Mouse (Mus musculus) C2C12 (cell line): Measurements from ENCODE around the gene Atxn1. TPM values are rescaled to one million over a fixed set of nuclear protein-coding genes. Genes with fewer than 3 reads are reported as not detected.

ENCODE experiments used
- H3K27me3 ChIP-seq: one replicate; pipeline ENCODE4 v1.6.1; 2011; ENCODE audit not compliant: control insufficient read depth, insufficient read depth, insufficient read length
- H3K36me3 ChIP-seq: one replicate; pipeline ENCODE4 v1.6.1; 2011; ENCODE audit not compliant: control insufficient read depth, insufficient read depth
- H3K4me3 ChIP-seq: one replicate; pipeline ENCODE4 v1.5.1; 2011; ENCODE audit warnings: mild to moderate bottlenecking, control low read depth; ENCODE audit not compliant: poor library complexity, insufficient read depth, severe bottlenecking
- H3K79me2 ChIP-seq: one replicate; pipeline ENCODE4 v1.6.1; 2011; ENCODE audit not compliant: control insufficient read depth, insufficient read depth
- H3K79me3 ChIP-seq: one replicate; pipeline ENCODE4 v1.6.1; 2011; ENCODE audit warnings: low read depth, control low read depth
- H3ac ChIP-seq: one replicate; pipeline ENCODE3; 2011; ENCODE audit warnings: low read depth; ENCODE audit not compliant: control insufficient read depth, insufficient read length
- CEBPB ChIP-seq: IDR thresholded peaks from one replicate; pipeline ENCODE4 v1.6.1; 2011; ENCODE audit warnings: low read depth, mild to moderate bottlenecking, control low read depth, moderate library complexity
- CTCF ChIP-seq: IDR thresholded peaks from one replicate; pipeline ENCODE4 v1.5.1; 2011; ENCODE audit not compliant: control insufficient read depth, insufficient read depth, insufficient read length
- FOSL1 ChIP-seq: IDR thresholded peaks from one replicate; pipeline ENCODE4 v1.8.0; 2011; ENCODE audit warnings: mild to moderate bottlenecking, low read length; ENCODE audit not compliant: poor library complexity, insufficient read depth, severe bottlenecking
- MAX ChIP-seq: IDR thresholded peaks from one replicate; pipeline ENCODE4 v1.6.1; 2011; ENCODE audit warnings: mild to moderate bottlenecking, control low read depth
- MYOD1 ChIP-seq: IDR thresholded peaks from one replicate; pipeline ENCODE4 v1.6.1; 2011; ENCODE audit warnings: low read depth; ENCODE audit not compliant: control insufficient read depth, insufficient read length
- MYOG ChIP-seq: IDR thresholded peaks from one replicate; pipeline ENCODE4 v1.6.1; 2011; ENCODE audit not compliant: control insufficient read depth, insufficient read length; ENCODE audit errors: extremely low read depth
- USF1 ChIP-seq: IDR thresholded peaks from one replicate; pipeline ENCODE4 v1.6.1; 2011; ENCODE audit warnings: low read depth, mild to moderate bottlenecking, control low read depth, moderate library complexity
- polyA plus RNA-seq: library from polyadenylated mRNA; unstranded; fragments of >200 nt; fragmentation: generic; extraction: Trizol; gene quantifications from one replicate; pipeline ENCODE4 v1.2.1, GENCODE M21; 2012; ENCODE audit warnings: missing spikeins

Gene Atxn1
- polyA plus RNA-seq, 1 experiment, result 3.0 TPM

GRCm38 (mm10) chr13:45883791-45884238 is 81.0 kb downstream of the Atxn1 start:
- no peak for TF ChIP-seq MYOD1
- no peak for TF ChIP-seq MAX
- no peak for TF ChIP-seq FOSL1
- TF ChIP-seq MYOG, result no peak
- TF ChIP-seq CTCF, result no peak
- TF ChIP-seq CEBPB, result no peak
- no peak for TF ChIP-seq USF1
- H3K27me3 ChIP-seq, result no peaks in the 10 kb centered on the region

GRCm38 (mm10) chr13:45882976-45883440 is 81.8 kb downstream of the Atxn1 start:
- H3K79me3 ChIP-seq, result peaks cover 4% of the 10 kb centered on the region
- peaks cover 20% of the 10 kb centered on the region for H3K79me2 ChIP-seq
- no peak overlapping the region for H3ac ChIP-seq
- H3K4me3 ChIP-seq, result no peak overlapping the region
- H3K36me3 ChIP-seq, result no peaks in the 10 kb centered on the region
- no peak for TF ChIP-seq MYOD1
- no peaks in the 10 kb centered on the region for H3K27me3 ChIP-seq

More at GRCm38 (mm10) chr13:45883791-45884238, 81.0 kb downstream of the Atxn1 start:
- Histone ChIP-seq H3K79me2 (peaks cover 20% of the 10 kb centered on the region), H3K36me3 (no peaks in the 10 kb centered on the region), H3ac (no peak overlapping the region), H3K4me3 (no peak overlapping the region), H3K79me3 (peaks cover 4% of the 10 kb centered on the region)

- TF ChIP-seq FOSL1 (no peak), MYOG (no peak), MYOD1 (peak; percentile 77), MAX (no peak)
- Histone ChIP-seq H3K79me2 (peaks cover 14% of the 10 kb centered on the region), H3K36me3 (peaks cover 2% of the 10 kb centered on the region)
These were observed 84.3 kb downstream of the Atxn1 start for GRCm38 (mm10) chr13:45880543-45880845.

GRCm38 (mm10) chr13:45879746-45880542 is 84.9 kb downstream of the Atxn1 start:
- no peaks in the 10 kb centered on the region for H3K27me3 ChIP-seq
- no peak overlapping the region for H3ac ChIP-seq
- H3K36me3 ChIP-seq, result peaks cover 8% of the 10 kb centered on the region
- TF ChIP-seq MYOG (no peak), FOSL1 (no peak), USF1 (no peak), MAX (no peak), MYOD1 (no peak), CTCF (no peak), CEBPB (no peak)
- peaks cover 11% of the 10 kb centered on the region for H3K79me2 ChIP-seq
- peaks cover 2% of the 10 kb centered on the region for H3K79me3 ChIP-seq
- H3K4me3 ChIP-seq, result no peak overlapping the region

More at GRCm38 (mm10) chr13:45880543-45880845, 84.3 kb downstream of the Atxn1 start:
- Histone ChIP-seq H3K27me3 (no peaks in the 10 kb centered on the region), H3K4me3 (no peak overlapping the region), H3ac (no peak overlapping the region), H3K79me3 (peaks cover 2% of the 10 kb centered on the region)

- TF ChIP-seq USF1 (no peak), CTCF (no peak), MAX (no peak), MYOG (no peak), FOSL1 (no peak), MYOD1 (no peak), CEBPB (no peak)
- Histone ChIP-seq H3K27me3 (no peaks in the 10 kb centered on the region), H3K79me2 (no peaks in the 10 kb centered on the region)
These were observed 87.9 kb downstream of the Atxn1 start for GRCm38 (mm10) chr13:45876939-45877338.

GRCm38 (mm10) chr13:45876368-45876760 is 88.4 kb downstream of the Atxn1 start:
- H3K4me3 ChIP-seq, result no peak overlapping the region
- H3K79me3 ChIP-seq, result peaks cover 2% of the 10 kb centered on the region
- TF ChIP-seq CTCF (no peak), FOSL1 (no peak), MYOG (no peak), USF1 (no peak), MAX (no peak)
- H3K27me3 ChIP-seq, result no peaks in the 10 kb centered on the region
- H3K79me2 ChIP-seq, result no peaks in the 10 kb centered on the region
- H3K36me3 ChIP-seq, result peaks cover 8% of the 10 kb centered on the region
- H3ac ChIP-seq, result no peak overlapping the region

More at GRCm38 (mm10) chr13:45876939-45877338, 87.9 kb downstream of the Atxn1 start:
- H3K36me3 ChIP-seq, result peaks cover 8% of the 10 kb centered on the region
- H3K4me3 ChIP-seq, result no peak overlapping the region
- no peak overlapping the region for H3ac ChIP-seq
- H3K79me3 ChIP-seq, result peaks cover 2% of the 10 kb centered on the region
